Mouse (Mus musculus) heart, adult 2 months (tissue): ENCODE measurements around the gene Sptbn1. TPM values are rescaled to one million over a fixed set of nuclear protein-coding genes. Genes with fewer than 3 reads are reported as not detected.
"Not testable (repeated sequence)": the region's sequence is repeated elsewhere in the genome, so short reads cannot be mapped to it uniquely, and the experiment has no call there.

Experiments
- DNase-seq, 2 experiments: peaks; one replicate each; pipeline ENCODE4 v3.0.0; 2021
- H3K27ac ChIP-seq: fragments of 200-600 bp; 2 replicates; pipeline ENCODE4 v1.8.1; 2022
- H3K27me3 ChIP-seq: fragments of 200-500 bp; 2 replicates; pipeline ENCODE4 v1.6.1; 2012; ENCODE audit warnings: mild to moderate bottlenecking, low read length, inconsistent platforms, mixed read lengths; ENCODE audit not compliant: control insufficient read depth, insufficient read depth
- H3K36me3 ChIP-seq: fragments of 200-500 bp; 2 replicates; pipeline ENCODE4 v1.6.1; 2012; ENCODE audit warnings: low read length, inconsistent platforms; ENCODE audit not compliant: control insufficient read depth, insufficient read depth
- H3K4me1 ChIP-seq: fragments of 200-500 bp; 2 replicates; pipeline ENCODE4 v1.6.1; 2011; ENCODE audit warnings: low read length; ENCODE audit not compliant: control insufficient read depth, insufficient read depth
- H3K4me3 ChIP-seq: fragments of 200-600 bp; 2 replicates; pipeline ENCODE4 v1.8.1; 2022
- H3K79me2 ChIP-seq: fragments of 200-500 bp; replicated peaks from 2 replicates; pipeline ENCODE4 v1.6.1; 2012; ENCODE audit warnings: mild to moderate bottlenecking, inconsistent platforms, low read length, moderate library complexity, mixed read lengths; ENCODE audit not compliant: control insufficient read depth, insufficient read depth
- H3K9ac ChIP-seq: fragments of 200-500 bp; 2 replicates; pipeline ENCODE4 v1.6.1; 2012; ENCODE audit warnings: low read depth, mild to moderate bottlenecking, control low read depth, inconsistent platforms, low read length, mixed read lengths
- CTCF ChIP-seq: fragments of 200-600 bp; IDR thresholded peaks from 2 replicates; pipeline ENCODE4 v1.8.1; 2022; ENCODE audit warnings: antibody characterized with exemption, mild to moderate bottlenecking, moderate library complexity
- EP300 ChIP-seq: fragments of 200-500 bp; IDR thresholded peaks from 2 replicates; pipeline ENCODE4 v1.6.1; 2011; ENCODE audit warnings: low read depth, low read length, control low read depth; ENCODE audit not compliant: insufficient read depth
- POLR2A ChIP-seq: fragments of 200-500 bp; IDR thresholded peaks from 2 replicates; pipeline ENCODE4 v1.6.1; 2011; ENCODE audit warnings: mild to moderate bottlenecking, low read depth, low read length, control low read depth; ENCODE audit not compliant: insufficient read depth
- WGBS: fragments of 180-500 bp; shearing (Covaris S2); methylation state at CpG from one replicate; pipeline ENCODE4 v1.1.7; 2018; 5-methylcytosine and 5-hydroxymethylcytosine counted together
- intact Hi-C: fragments of 180-260 bp; cut with DNase I; formaldehyde crosslinking; loops from one replicate; pipeline ENCODE4 v1.15.1; 2025
- polyA plus RNA-seq: library from polyadenylated mRNA; depleted of rRNA; stranded (reverse); fragments of >200 nt; gene quantifications from 2 replicates; pipeline ENCODE4 v1.2.3, GENCODE M21; 2012
- total RNA-seq, 2 experiments: library from RNA; stranded (reverse); gene quantifications; 2 replicates each; pipeline ENCODE4 v1.2.3; 2021

Sptbn1 gene
- total and polyA plus RNA-seq, 3 experiments: 169 to 570 (median 509) TPM

DNA sequence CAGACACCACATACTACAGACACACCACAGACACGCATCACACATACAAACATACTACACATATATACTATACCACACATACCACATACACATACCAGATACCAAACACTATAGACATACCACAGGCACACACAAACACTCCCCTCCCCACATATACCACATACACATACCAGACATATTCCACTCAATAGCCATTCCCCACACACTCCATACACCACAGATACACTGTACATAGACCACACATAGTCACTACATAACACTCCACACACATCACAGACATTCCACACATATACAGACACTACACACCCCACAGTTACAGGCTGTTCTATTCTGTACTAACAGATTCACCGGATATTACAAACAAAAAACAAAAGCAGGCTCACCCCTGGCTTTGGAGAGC, 2.3 kb downstream of the Sptbn1 start:
- Histone ChIP-seq H3K4me1 (peaks cover 11% of the 10 kb centered on the region), H3K27me3 (no peaks in the 10 kb centered on the region; the same call in 1 of the 2 replicates), H3K27ac (peak overlapping the region; percentile 99), H3K79me2 (peaks cover 22% of the 10 kb centered on the region), H3K4me3 (peak overlapping the region; percentile 78), H3K36me3 (peaks cover 40% of the 10 kb centered on the region), H3K9ac (peak overlapping the region; percentile 93)
- intact Hi-C loops: loop anchor here (2.0 to 10.0 kb wide), 3 partner anchors 142 to 389 kb away; no protein-coding TSS in a partner anchor
- no peak for TF ChIP-seq CTCF
- TF ChIP-seq POLR2A: no peak
- TF ChIP-seq EP300: no peak
- DNase-seq: no peak
- WGBS: 17% methylated on average over 2 of the region's 2 CpGs

DNA sequence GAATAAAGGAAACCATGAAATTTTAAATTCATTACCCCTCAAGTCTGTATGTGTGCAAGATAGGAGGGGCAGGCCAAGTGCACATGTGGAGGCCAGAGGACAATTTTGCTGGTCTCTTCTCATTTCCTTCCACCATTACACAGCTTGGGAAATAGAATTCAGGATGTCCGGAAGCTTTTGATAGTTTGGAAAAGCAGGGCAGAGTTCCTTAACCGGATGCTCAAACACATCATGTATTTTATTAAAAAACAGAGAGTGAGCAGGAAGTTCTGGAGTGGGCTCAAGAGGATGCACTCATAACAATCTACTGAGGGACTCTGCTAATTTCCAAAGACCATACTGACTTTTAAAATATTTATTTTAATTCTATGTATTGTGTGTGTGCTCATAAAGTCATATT, 4.3 kb downstream of the Sptbn1 start:
- no peak overlapping the region; the same call in 1 of the 2 replicates for H3K9ac ChIP-seq
- peaks cover 24% of the 10 kb centered on the region for H3K79me2 ChIP-seq
- H3K27me3 ChIP-seq: no peaks in the 10 kb centered on the region; the same call in 1 of the 2 replicates
- DNase-seq: peak in 1 of 2 experiments; percentile 9
- intact Hi-C loops: loop anchor here (10.0 kb wide), 1 partner anchor 391 kb away; no protein-coding TSS in a partner anchor
- 7% methylated on average over 2 of the region's 2 CpGs for WGBS
- peaks cover 49% of the 10 kb centered on the region for H3K36me3 ChIP-seq
- H3K4me1 ChIP-seq: peaks cover 20% of the 10 kb centered on the region
- peak overlapping the region; percentile 99 for H3K27ac ChIP-seq
- TF ChIP-seq POLR2A (no peak), CTCF (no peak)
- H3K4me3 ChIP-seq: peak overlapping the region; percentile 78

DNA sequence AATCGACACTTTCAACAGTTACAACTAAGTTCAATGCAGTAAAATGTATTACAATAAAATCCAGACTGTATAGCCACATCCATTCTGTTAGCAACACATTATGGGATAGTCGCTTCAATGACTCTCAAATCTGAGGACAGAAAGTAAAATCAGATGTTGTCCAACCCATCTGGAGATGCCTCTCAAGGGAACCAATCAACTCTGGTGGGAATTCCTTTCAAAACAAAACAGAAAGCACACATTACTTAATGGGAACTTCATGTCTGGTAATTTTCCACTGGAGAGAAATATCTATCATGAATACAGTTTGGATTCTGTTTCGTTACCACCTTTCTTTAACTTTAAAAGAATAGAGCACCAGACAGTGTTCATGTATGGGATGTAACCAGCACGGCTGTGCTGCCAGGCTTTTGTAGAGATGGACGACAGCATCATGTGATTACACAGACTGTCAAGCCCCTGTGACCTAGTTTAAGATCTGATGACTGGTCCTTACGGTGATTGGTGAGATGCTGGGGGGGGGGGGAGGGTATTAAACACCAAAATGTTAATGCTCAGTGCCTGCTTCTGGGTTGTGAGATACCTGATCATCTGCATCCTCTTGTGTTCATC, 9.1 kb downstream of the Sptbn1 start:
- Histone ChIP-seq H3K4me3 (no peak overlapping the region), H3K9ac (no peak overlapping the region), H3K79me2 (peaks cover 8% of the 10 kb centered on the region), H3K36me3 (peaks cover 68% of the 10 kb centered on the region), H3K27me3 (no peaks in the 10 kb centered on the region), H3K27ac (peak overlapping the region; percentile 87), H3K4me1 (peaks cover 34% of the 10 kb centered on the region)
- 21% methylated on average over 6 of the region's 6 CpGs for WGBS
- DNase-seq: no peak
- no peak for TF ChIP-seq POLR2A
- no peak for TF ChIP-seq EP300
- TF ChIP-seq CTCF: no peak
- intact Hi-C loops: loop anchor here (2.0 kb wide), 1 partner anchor 28 kb away; no protein-coding TSS in a partner anchor

DNA sequence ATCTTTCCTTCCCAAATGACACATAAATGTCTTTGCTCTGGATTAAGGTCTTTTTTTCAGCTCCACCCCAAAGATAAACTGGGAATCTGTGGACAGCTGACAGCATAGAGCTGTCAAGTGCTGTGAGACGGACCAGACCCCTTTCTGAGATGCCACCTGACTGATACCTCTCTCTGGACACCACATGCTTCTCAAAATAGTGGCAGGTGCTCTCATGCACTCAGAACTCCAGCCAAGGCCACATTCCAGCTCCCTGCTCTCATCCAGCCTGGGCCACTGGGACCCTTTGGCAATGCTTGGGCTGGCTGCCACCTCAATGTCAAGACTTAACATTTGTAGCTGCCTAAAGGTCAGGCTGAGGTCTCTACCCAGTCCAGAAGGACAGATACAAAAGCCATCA, 10.2 kb downstream of the Sptbn1 start:
- no peak overlapping the region for H3K9ac ChIP-seq
- H3K36me3 ChIP-seq: peaks cover 65% of the 10 kb centered on the region
- intact Hi-C loops: loop anchor here (2.0 kb wide), 2 partner anchors 27 to 97 kb away; no protein-coding TSS in a partner anchor
- 9% methylated on average over 1 of the region's 1 CpGs for WGBS
- no peaks in the 10 kb centered on the region for H3K27me3 ChIP-seq
- peak; percentile 100 for TF ChIP-seq EP300
- TF ChIP-seq POLR2A: 0 out of 2 replicates have a peak, but pooled peaks have one; percentile 47
- TF ChIP-seq CTCF: no peak
- DNase-seq: peak; percentile 79 to 88
- peaks cover 28% of the 10 kb centered on the region for H3K4me1 ChIP-seq
- H3K4me3 ChIP-seq: peak overlapping the region; percentile 11; the same call in 1 of the 2 replicates
- H3K79me2 ChIP-seq: peaks cover 8% of the 10 kb centered on the region
- peak overlapping the region; percentile 87 for H3K27ac ChIP-seq

DNA sequence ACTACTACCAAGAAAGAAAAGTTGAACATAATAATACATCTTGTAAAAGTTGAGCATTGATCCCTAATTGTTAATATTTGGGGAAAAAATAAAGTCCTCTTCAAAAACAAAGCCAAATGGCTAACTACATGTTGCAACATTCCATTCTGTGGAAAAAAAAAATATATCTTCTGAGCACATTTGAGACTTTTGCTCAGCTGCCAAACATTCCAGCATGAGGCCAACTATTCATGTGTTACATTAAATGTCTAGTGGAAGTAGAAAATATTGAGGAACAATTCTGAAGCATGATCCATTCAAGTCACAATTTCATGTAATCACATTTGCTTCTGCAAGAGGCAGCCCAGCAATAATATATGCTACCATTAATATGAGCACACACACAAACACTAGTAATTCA, 10.9 kb downstream of the Sptbn1 start:
- H3K4me3 ChIP-seq: peak overlapping the region; percentile 11
- intact Hi-C loops: loop anchor here (2.0 kb wide), 1 partner anchor 96 kb away; no protein-coding TSS in a partner anchor
- peak overlapping the region; percentile 87 for H3K27ac ChIP-seq
- H3K27me3 ChIP-seq: no peaks in the 10 kb centered on the region
- peaks cover 61% of the 10 kb centered on the region for H3K36me3 ChIP-seq
- no peak for TF ChIP-seq CTCF
- no peak for TF ChIP-seq POLR2A
- TF ChIP-seq EP300: no peak
- no peak for DNase-seq
- peaks cover 8% of the 10 kb centered on the region for H3K79me2 ChIP-seq
- no peak overlapping the region for H3K9ac ChIP-seq
- peaks cover 28% of the 10 kb centered on the region for H3K4me1 ChIP-seq

DNA sequence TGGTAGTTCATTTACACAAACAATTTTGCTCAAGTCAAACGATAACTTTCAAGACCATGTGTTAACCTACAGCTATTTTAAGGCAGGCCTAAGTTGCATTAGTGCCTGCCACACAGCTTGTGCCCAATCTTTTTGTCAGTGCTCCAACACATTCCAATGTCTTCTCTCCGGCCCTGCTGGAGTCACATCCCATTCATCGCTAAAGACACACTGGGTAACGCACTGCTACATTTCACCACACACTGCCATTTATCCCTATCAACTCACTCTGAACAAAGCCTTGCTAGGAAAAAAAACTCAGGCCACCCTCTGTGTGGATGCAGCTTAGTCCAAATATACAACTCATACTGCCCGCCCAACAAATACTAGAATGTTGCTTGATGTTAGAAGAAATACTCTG, 11.5 kb downstream of the Sptbn1 start:
- Histone ChIP-seq H3K27ac (peak overlapping the region; percentile 87), H3K36me3 (peaks cover 60% of the 10 kb centered on the region), H3K9ac (no peak overlapping the region; the same call in 1 of the 2 replicates), H3K27me3 (no peaks in the 10 kb centered on the region), H3K79me2 (peaks cover 10% of the 10 kb centered on the region), H3K4me1 (peaks cover 29% of the 10 kb centered on the region), H3K4me3 (no peak overlapping the region)
- TF ChIP-seq CTCF (no peak), POLR2A (peak; percentile 37; the same call in 1 of the 2 replicates), EP300 (peak; percentile 75; the same call in 1 of the 2 replicates)
- intact Hi-C loops: loop anchor here (2.0 kb wide), 1 partner anchor 96 kb away; no protein-coding TSS in a partner anchor
- 14% methylated on average over 5 of the region's 5 CpGs for WGBS
- DNase-seq: peak in 1 of 2 experiments; percentile 70

DNA sequence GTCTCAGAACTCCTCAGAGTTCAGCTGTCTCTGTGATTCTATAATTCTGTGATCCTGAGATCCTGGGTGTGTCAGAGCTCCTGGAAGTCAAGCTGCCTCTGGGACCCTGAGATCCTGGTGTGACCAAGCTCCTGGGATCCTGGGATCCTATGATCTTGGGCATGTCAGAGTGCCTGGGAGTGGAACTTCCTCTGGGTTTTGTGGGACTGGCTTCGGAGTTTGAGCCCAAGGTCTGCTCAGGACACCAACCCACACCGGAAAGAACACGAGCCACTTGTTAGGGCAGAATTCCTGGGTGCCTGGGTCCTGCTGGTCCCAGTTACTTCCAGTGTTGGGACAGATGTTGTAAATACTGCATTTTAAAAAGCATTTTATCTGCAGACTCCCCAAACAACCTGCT, 12.8 kb downstream of the Sptbn1 start:
- H3K9ac ChIP-seq: peak overlapping the region; percentile 35; the same call in 1 of the 2 replicates
- peaks cover 65% of the 10 kb centered on the region for H3K36me3 ChIP-seq
- peak overlapping the region; percentile 87 for H3K27ac ChIP-seq
- H3K4me3 ChIP-seq, H3K27me3 ChIP-seq, intact Hi-C loops, DNase-seq: not testable (repeated sequence)
- peaks cover 31% of the 10 kb centered on the region for H3K4me1 ChIP-seq
- 21% methylated on average over 3 of the region's 3 CpGs for WGBS
- peaks cover 13% of the 10 kb centered on the region for H3K79me2 ChIP-seq
